Mouse (Mus musculus): ENCODE results near the gene Map1s.

The Map1s gene

DNA sequence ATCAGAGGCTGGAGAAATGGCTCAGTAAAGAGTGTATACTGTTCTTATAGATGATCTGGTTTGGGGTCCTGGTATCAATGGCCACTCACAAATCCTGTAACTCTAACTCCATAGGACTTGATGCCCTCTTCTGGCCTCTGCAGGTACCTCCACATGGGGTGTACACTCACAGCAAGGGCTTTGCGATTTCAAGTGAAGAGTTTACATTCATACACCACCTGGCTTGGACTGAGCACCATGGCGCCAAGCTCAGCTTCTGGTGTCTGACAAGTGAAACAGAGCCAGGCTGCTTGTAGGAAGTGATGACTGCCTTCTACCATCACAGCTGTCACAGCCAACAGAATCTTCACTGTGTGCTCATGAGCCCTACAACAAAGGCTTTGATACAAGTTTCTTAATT lies 35.7 kb downstream of the Map1s start:
- no peak for DNase-seq (ENCODE audit: low read depth, low spot score)

GRCm38 (mm10) chr8:70943187-70943586 lies 37.5 kb downstream of the Map1s start:
- no peak for DNase-seq (ENCODE audit: low read depth, low spot score)

DNA sequence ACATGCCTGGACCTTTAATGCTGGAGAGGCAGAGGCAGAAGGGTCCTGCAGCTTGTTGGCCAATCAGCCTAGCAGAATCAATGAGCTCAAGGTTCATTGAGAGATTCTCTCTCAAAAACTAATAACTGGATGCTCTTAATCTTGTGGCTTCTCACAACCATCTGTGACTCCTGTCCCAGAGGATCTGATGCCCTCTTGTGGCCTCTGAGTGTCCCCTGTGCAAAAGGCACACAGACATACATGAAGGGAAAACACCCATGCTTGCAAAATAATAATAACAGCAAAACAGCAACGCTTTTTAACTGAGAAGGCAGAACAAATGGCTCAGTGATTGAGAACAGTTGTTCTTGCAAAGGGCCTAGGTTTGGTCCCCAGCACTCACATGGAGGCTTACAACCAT lies 44.1 kb downstream of the Map1s start:
- no peak for DNase-seq (ENCODE audit: low read depth, low spot score)

GRCm38 (mm10) chr8:70960703-70961472 lies 55.2 kb downstream of the Map1s start:
- DNase-seq (ENCODE audit: low read depth, low spot score): no peak

GRCm38 (mm10) chr8:70964159-70964558 lies 58.4 kb downstream of the Map1s start:
- peak; percentile 8 for DNase-seq (ENCODE audit: low read depth, low spot score)

- no peak for DNase-seq (ENCODE audit: low read depth, low spot score)
These were observed 59.1 kb downstream of the Map1s start for GRCm38 (mm10) chr8:70964861-70965260.

Measured in embryo, embryonic 11.5 days (tissue).